Mouse (Mus musculus) forebrain, embryonic 15.5 days (tissue): Measurements from ENCODE around the gene Pcca. TPM values are rescaled to one million over a fixed set of nuclear protein-coding genes. Genes with fewer than 3 reads are reported as not detected.
A peak's percentile ranks its signal among the peaks of the same experiment; 100 is the strongest.

Experiments
- ATAC-seq: fragments of 200-750 bp; cut with Nextera tagmentation; replicated peaks from 2 replicates; pipeline ENCODE4 v1.8.0; 2017; ENCODE audit warnings: mild to moderate bottlenecking, moderate TSS enrichment, moderate library complexity
- H3K27ac ChIP-seq: fragments of 300-500 bp; sonication (generic); replicated peaks from 2 replicates; pipeline ENCODE4 v1.5.1; 2015; ENCODE audit warnings: mild to moderate bottlenecking, inconsistent platforms
- H3K27me3 ChIP-seq: fragments of 300-500 bp; sonication (generic); 2 replicates; pipeline ENCODE4 v1.6.1; 2015; ENCODE audit warnings: inconsistent platforms
- H3K36me3 ChIP-seq: fragments of 300-500 bp; sonication (generic); 2 replicates; pipeline ENCODE4 v1.6.1; 2015; ENCODE audit warnings: mild to moderate bottlenecking, inconsistent platforms
- H3K4me1 ChIP-seq: fragments of 300-500 bp; sonication (generic); 2 replicates; pipeline ENCODE4 v1.6.1; 2015; ENCODE audit warnings: inconsistent platforms
- H3K4me2 ChIP-seq: fragments of 300-500 bp; sonication (generic); replicated peaks from 2 replicates; pipeline ENCODE4 v1.6.1; 2015; ENCODE audit warnings: mild to moderate bottlenecking, inconsistent platforms
- H3K4me3 ChIP-seq: fragments of 300-500 bp; sonication (generic); 2 replicates; pipeline ENCODE4 v1.5.1; 2015; ENCODE audit warnings: mild to moderate bottlenecking, inconsistent platforms
- H3K9ac ChIP-seq: fragments of 300-500 bp; sonication (generic); replicated peaks from 2 replicates; pipeline ENCODE4 v1.6.1; 2015; ENCODE audit warnings: mild to moderate bottlenecking, inconsistent platforms
- H3K9me3 ChIP-seq: fragments of 300-500 bp; sonication (generic); 2 replicates; pipeline ENCODE4 v1.6.1; 2016; ENCODE audit warnings: inconsistent platforms
- WGBS: fragments of 180-500 bp; shearing (Covaris S2); methylation state at CpG from one replicate; pipeline ENCODE4 v1.1.7; 2015; ENCODE audit warnings: mixed read lengths; 5-methylcytosine and 5-hydroxymethylcytosine counted together
- polyA plus RNA-seq: library from polyadenylated mRNA; unstranded; fragments of >200 nt; fragmentation: Nextera tagmentation; extraction: Ambion mirVana; gene quantifications from 2 replicates; pipeline ENCODE4 v1.2.1, GENCODE M21; 2015

Gene Pcca
- polyA plus RNA-seq, 1 experiment from 2014 or later: 21.9 TPM

GRCm38 (mm10) chr14:122720989-122721388 lies 186.9 kb downstream of the Pcca start:
- peak; percentile 85 for ATAC-seq
- H3K36me3 ChIP-seq: no peaks in the 10 kb centered on the region
- H3K4me1 ChIP-seq: peaks cover 17% of the 10 kb centered on the region
- no peak overlapping the region for H3K4me3 ChIP-seq
- 8% methylated on average over 3 of the region's 3 CpGs for WGBS
- no peaks in the 10 kb centered on the region for H3K9me3 ChIP-seq
- H3K27me3 ChIP-seq: no peaks in the 10 kb centered on the region
- H3K27ac ChIP-seq: 0 out of 2 replicates have a peak overlapping the region, but pooled peaks have one; percentile 15
- no peak overlapping the region for H3K9ac ChIP-seq
- no peak overlapping the region for H3K4me2 ChIP-seq

- H3K9ac ChIP-seq: no peak overlapping the region
- H3K4me1 ChIP-seq: peaks cover 17% of the 10 kb centered on the region
- no peak overlapping the region for H3K4me2 ChIP-seq
- no peak for ATAC-seq
- no peaks in the 10 kb centered on the region for H3K9me3 ChIP-seq
- WGBS: 15% methylated on average over 4 of the region's 4 CpGs
- H3K36me3 ChIP-seq: no peaks in the 10 kb centered on the region
- no peaks in the 10 kb centered on the region for H3K27me3 ChIP-seq
- H3K27ac ChIP-seq: no peak overlapping the region
- no peak overlapping the region for H3K4me3 ChIP-seq
Observed at GRCm38 (mm10) chr14:122721750-122722149, 187.6 kb downstream of the Pcca start.

- Histone ChIP-seq H3K9me3 (no peaks in the 10 kb centered on the region), H3K36me3 (no peaks in the 10 kb centered on the region), H3K27me3 (no peaks in the 10 kb centered on the region), H3K9ac (no peak overlapping the region), H3K4me1 (peaks cover 4% of the 10 kb centered on the region), H3K4me3 (no peak overlapping the region), H3K4me2 (no peak overlapping the region), H3K27ac (no peak overlapping the region)
- WGBS: 75% methylated on average over 1 of the region's 1 CpGs
- no peak for ATAC-seq
Observed at GRCm38 (mm10) chr14:122726456-122726855, 192.3 kb downstream of the Pcca start.

GRCm38 (mm10) chr14:122729431-122730073 lies 195.4 kb downstream of the Pcca start:
- no peak for ATAC-seq
- Histone ChIP-seq H3K9me3 (no peaks in the 10 kb centered on the region), H3K4me1 (no peaks in the 10 kb centered on the region), H3K4me2 (no peak overlapping the region), H3K9ac (no peak overlapping the region), H3K4me3 (no peak overlapping the region), H3K27ac (no peak overlapping the region), H3K36me3 (no peaks in the 10 kb centered on the region), H3K27me3 (no peaks in the 10 kb centered on the region)
- WGBS: 37% methylated on average over 4 of the region's 4 CpGs

- Histone ChIP-seq H3K9me3 (no peaks in the 10 kb centered on the region), H3K4me2 (no peak overlapping the region), H3K36me3 (no peaks in the 10 kb centered on the region), H3K27me3 (no peaks in the 10 kb centered on the region), H3K27ac (no peak overlapping the region), H3K9ac (no peak overlapping the region), H3K4me1 (no peaks in the 10 kb centered on the region), H3K4me3 (no peak overlapping the region)
- ATAC-seq: no peak
- 85% methylated on average over 4 of the region's 4 CpGs for WGBS
Observed at GRCm38 (mm10) chr14:122730921-122731551, 196.9 kb downstream of the Pcca start.

GRCm38 (mm10) chr14:122736806-122737205 lies 202.7 kb downstream of the Pcca start:
- Histone ChIP-seq H3K9me3 (no peaks in the 10 kb centered on the region), H3K4me2 (no peak overlapping the region), H3K36me3 (no peaks in the 10 kb centered on the region), H3K4me3 (no peak overlapping the region), H3K27me3 (no peaks in the 10 kb centered on the region), H3K27ac (no peak overlapping the region), H3K9ac (no peak overlapping the region), H3K4me1 (no peaks in the 10 kb centered on the region)
- ATAC-seq: no peak

- ATAC-seq: no peak; the same call in 1 of the 2 replicates
- H3K4me2 ChIP-seq: no peak overlapping the region
- no peaks in the 10 kb centered on the region for H3K27me3 ChIP-seq
- H3K36me3 ChIP-seq: no peaks in the 10 kb centered on the region
- H3K4me1 ChIP-seq: no peaks in the 10 kb centered on the region
- H3K9ac ChIP-seq: no peak overlapping the region
- 34% methylated on average over 3 of the region's 3 CpGs for WGBS
- H3K27ac ChIP-seq: no peak overlapping the region
- H3K4me3 ChIP-seq: no peak overlapping the region
- no peaks in the 10 kb centered on the region for H3K9me3 ChIP-seq
Observed at GRCm38 (mm10) chr14:122747860-122748842, 214.0 kb downstream of the Pcca start.

GRCm38 (mm10) chr14:122751552-122751951 lies 217.4 kb downstream of the Pcca start:
- Histone ChIP-seq H3K9me3 (no peaks in the 10 kb centered on the region), H3K9ac (no peak overlapping the region), H3K4me3 (no peak overlapping the region), H3K27me3 (no peaks in the 10 kb centered on the region), H3K4me2 (no peak overlapping the region), H3K36me3 (no peaks in the 10 kb centered on the region), H3K4me1 (no peaks in the 10 kb centered on the region), H3K27ac (no peak overlapping the region)
- ATAC-seq: no peak
- 97% methylated on average over 1 of the region's 1 CpGs for WGBS

GRCm38 (mm10) chr14:122753278-122753677 lies 219.2 kb downstream of the Pcca start:
- Histone ChIP-seq H3K27ac (no peak overlapping the region), H3K27me3 (no peaks in the 10 kb centered on the region), H3K4me2 (no peak overlapping the region), H3K4me3 (no peak overlapping the region), H3K9me3 (no peaks in the 10 kb centered on the region), H3K4me1 (no peaks in the 10 kb centered on the region), H3K9ac (no peak overlapping the region), H3K36me3 (no peaks in the 10 kb centered on the region)
- WGBS: 23% methylated on average over 2 of the region's 2 CpGs
- no peak for ATAC-seq

GRCm38 (mm10) chr14:122754311-122754710 lies 220.2 kb downstream of the Pcca start:
- Histone ChIP-seq H3K4me2 (no peak overlapping the region), H3K4me1 (no peaks in the 10 kb centered on the region), H3K36me3 (no peaks in the 10 kb centered on the region), H3K4me3 (no peak overlapping the region), H3K9ac (no peak overlapping the region), H3K9me3 (no peaks in the 10 kb centered on the region), H3K27me3 (no peaks in the 10 kb centered on the region), H3K27ac (no peak overlapping the region)
- WGBS: 80% methylated on average over 3 of the region's 3 CpGs
- ATAC-seq: no peak

GRCm38 (mm10) chr14:122755559-122755958 lies 221.4 kb downstream of the Pcca start:
- H3K4me1 ChIP-seq: peaks cover 4% of the 10 kb centered on the region
- no peak overlapping the region for H3K27ac ChIP-seq
- no peak overlapping the region for H3K4me2 ChIP-seq
- no peak overlapping the region for H3K4me3 ChIP-seq
- WGBS: 53% methylated on average over 13 of the region's 13 CpGs
- no peaks in the 10 kb centered on the region for H3K27me3 ChIP-seq
- no peaks in the 10 kb centered on the region for H3K36me3 ChIP-seq
- no peaks in the 10 kb centered on the region for H3K9me3 ChIP-seq
- ATAC-seq: no peak
- no peak overlapping the region for H3K9ac ChIP-seq

- Histone ChIP-seq H3K4me2 (no peak overlapping the region), H3K9ac (no peak overlapping the region), H3K36me3 (no peaks in the 10 kb centered on the region), H3K4me1 (peaks cover 4% of the 10 kb centered on the region), H3K27ac (no peak overlapping the region), H3K27me3 (no peaks in the 10 kb centered on the region), H3K4me3 (no peak overlapping the region), H3K9me3 (no peaks in the 10 kb centered on the region)
- 94% methylated on average over 1 of the region's 1 CpGs for WGBS
- no peak for ATAC-seq
Observed at GRCm38 (mm10) chr14:122756671-122757070, 222.5 kb downstream of the Pcca start.
